Mouse (Mus musculus): ENCODE data around the gene Jam2.
A peak's percentile ranks its signal among the peaks of the same experiment; 100 is the strongest.

GRCm38 (mm10) chr16:84875012-84875717 is 101.2 kb downstream of the Jam2 start:
- peak; percentile 29; the same call in 1 of the 2 replicates for TF ChIP-seq CTCF (IDR thresholded peaks at IDR 0.05; ENCODE audit: borderline replicate concordance, insufficient read depth, low read depth, low read length)
- no peak for TF ChIP-seq POLR2A (IDR thresholded peaks at IDR 0.05; ENCODE audit: borderline replicate concordance, insufficient read depth, low read length)

All from cerebellum, adult 2 months (tissue).